In the genomic region with DNA sequence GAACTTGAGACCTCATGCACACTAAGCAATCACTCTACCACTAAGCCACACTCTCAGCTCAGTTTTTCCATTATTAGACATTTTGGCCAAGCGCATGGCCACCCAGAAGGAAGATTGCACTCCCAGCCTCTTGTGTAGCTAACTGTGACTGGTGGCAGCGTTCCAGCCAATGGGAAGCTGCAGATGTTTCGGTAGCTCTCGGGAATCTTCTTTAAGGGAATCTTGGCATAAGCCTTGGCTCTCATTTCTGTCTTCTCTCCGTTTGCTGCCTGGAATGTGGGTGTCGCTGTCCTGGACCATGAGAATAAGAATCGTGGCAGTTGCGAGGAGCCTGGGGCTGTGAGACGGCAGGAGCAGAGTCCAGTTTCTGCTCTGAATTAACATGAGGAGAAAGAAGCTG, we compare ENCODE assay signal across 12 mouse cellular contexts. TPM values are rescaled to one million over a fixed set of nuclear protein-coding genes. Genes with fewer than 3 reads are reported as not detected.
A peak's percentile ranks its signal among the peaks of the same experiment; 100 is the strongest.
DNase-seq lines count a peak whose midpoint lies in the region; ATAC-seq and TF ChIP-seq lines count a peak whose summit lies in the region.
"Had no signal": no experiment of that assay in that cellular context is flagged by ENCODE, and none has a peak within 500 bp of the region (broad histone marks: within the 10 kb centered on the region; RNA-seq: fewer than 3 reads in every experiment).

No protein-coding gene starts in this region.

- H3K9me3 ChIP-seq in heart, embryonic 12.5 days (replicated peaks) = no peaks in the 10 kb centered on the region
- no peaks in the 10 kb centered on the region for H3K9me3 ChIP-seq in midbrain, postnatal 0 days (ENCODE audit: low read length)
- no peaks in the 10 kb centered on the region for H3K9me3 ChIP-seq in midbrain, embryonic 13.5 days
- no peaks in the 10 kb centered on the region for H3K9me3 ChIP-seq in intestine, embryonic 15.5 days
- H3K9me3 ChIP-seq: heart, embryonic 15.5 days; neural tube, embryonic 13.5 days had no signal

- H3K4me2 ChIP-seq in heart, embryonic 12.5 days = no peak overlapping the region
- no peak overlapping the region for H3K4me2 ChIP-seq in midbrain, postnatal 0 days (ENCODE audit: low read depth, low read length, poor library complexity, severe bottlenecking)
- H3K4me2 ChIP-seq in midbrain, embryonic 13.5 days (replicated peaks) = no peak overlapping the region
- H3K4me2 ChIP-seq in intestine, embryonic 15.5 days (replicated peaks) = peak overlapping the region; percentile 11; the same call in 1 of the 2 replicates
- H3K4me2 ChIP-seq: heart, embryonic 15.5 days; neural tube, embryonic 13.5 days had no signal

- no peak overlapping the region for H3K4me3 ChIP-seq in heart, embryonic 12.5 days
- H3K4me3 ChIP-seq in midbrain, postnatal 0 days (ENCODE audit: low read depth, low read length) = no peak overlapping the region
- no peak overlapping the region for H3K4me3 ChIP-seq in midbrain, embryonic 13.5 days (replicated peaks)
- no peak overlapping the region for H3K4me3 ChIP-seq in intestine, embryonic 15.5 days (replicated peaks)
- H3K4me3 ChIP-seq: heart, embryonic 15.5 days; neural tube, embryonic 13.5 days had no signal

- no peaks in the 10 kb centered on the region for H3K27me3 ChIP-seq in heart, embryonic 12.5 days (replicated peaks)
- no peaks in the 10 kb centered on the region; the same call in 1 of the 2 replicates for H3K27me3 ChIP-seq in midbrain, postnatal 0 days (ENCODE audit: insufficient read depth, low read length)
- 0 out of 2 replicates have a peak, but pooled peaks cover 5% of the 10 kb centered on the region for H3K27me3 ChIP-seq in midbrain, embryonic 13.5 days
- H3K27me3 ChIP-seq in intestine, embryonic 15.5 days (replicated peaks) = no peaks in the 10 kb centered on the region
- H3K27me3 ChIP-seq: heart, embryonic 15.5 days had no signal

- H3K4me1 ChIP-seq in heart, embryonic 12.5 days (replicated peaks) = peaks cover 15% of the 10 kb centered on the region
- H3K4me1 ChIP-seq in midbrain, postnatal 0 days (ENCODE audit: insufficient read depth, low read length) = no peaks in the 10 kb centered on the region
- peaks cover under 1% of the 10 kb centered on the region; the same call in 1 of the 2 replicates for H3K4me1 ChIP-seq in midbrain, embryonic 13.5 days (replicated peaks)
- H3K4me1 ChIP-seq in intestine, embryonic 15.5 days (replicated peaks) = peaks cover 22% of the 10 kb centered on the region

- no peak overlapping the region for H3K9ac ChIP-seq in heart, embryonic 12.5 days
- H3K9ac ChIP-seq in midbrain, postnatal 0 days (replicated peaks; ENCODE audit: low read length, poor library complexity, severe bottlenecking) = no peak overlapping the region
- H3K9ac ChIP-seq in midbrain, embryonic 13.5 days (replicated peaks) = no peak overlapping the region
- no peak overlapping the region for H3K9ac ChIP-seq in intestine, embryonic 15.5 days
- H3K9ac ChIP-seq: heart, embryonic 15.5 days; neural tube, embryonic 13.5 days had no signal

- TF ChIP-seq CTCF in midbrain, postnatal 0 days (IDR thresholded peaks at IDR 0.05) = no peak

- H3K27ac ChIP-seq in heart, embryonic 12.5 days (ENCODE audit: poor library complexity, severe bottlenecking) = no peak overlapping the region
- H3K27ac ChIP-seq in midbrain, postnatal 0 days (ENCODE audit: low read depth, low read length) = no peak overlapping the region
- no peak overlapping the region for H3K27ac ChIP-seq in midbrain, embryonic 13.5 days
- peak overlapping the region; percentile 28 for H3K27ac ChIP-seq in intestine, embryonic 15.5 days
- H3K27ac ChIP-seq: heart, embryonic 15.5 days; neural tube, embryonic 13.5 days had no signal

- H3K36me3 ChIP-seq in heart, embryonic 12.5 days = no peaks in the 10 kb centered on the region
- H3K36me3 ChIP-seq in midbrain, postnatal 0 days (ENCODE audit: insufficient read depth, low read length) = no peaks in the 10 kb centered on the region
- no peaks in the 10 kb centered on the region for H3K36me3 ChIP-seq in midbrain, embryonic 13.5 days
- no peaks in the 10 kb centered on the region for H3K36me3 ChIP-seq in intestine, embryonic 15.5 days
- H3K36me3 ChIP-seq: heart, embryonic 15.5 days; neural tube, embryonic 13.5 days had no signal

- ATAC-seq in heart, embryonic 12.5 days (ENCODE audit: insufficient number of reproducible peaks, low FRiP score) = no peak
- no peak for ATAC-seq in midbrain, postnatal 0 days (ENCODE audit: low FRiP score)
- ATAC-seq in midbrain, embryonic 13.5 days = no peak
- peak; percentile 44 for ATAC-seq in intestine, embryonic 15.5 days

- DNase-seq in heart, postnatal 10 days = peak; percentile 72 to 76
- DNase-seq in midbrain, postnatal 0 days (ENCODE audit: low spot score) = peak; percentile 42
- DNase-seq in right cerebral cortex, postnatal 14 days = peak; percentile 48
- no peak for DNase-seq in adrenal gland, adult 2 months
- DNase-seq in thymus, postnatal 0 days (ENCODE audit: low spot score) = no peak
- DNase-seq: cerebellum, adult 8-10 months; thymus, postnatal 25 days had no signal

- intact Hi-C loops in heart, postnatal 10 days (cut with DNase I) = no loop called here

- 59% methylated on average over 9 of the region's 9 CpGs for WGBS in heart, embryonic 12.5 days
- 45% methylated on average over 9 of the region's 9 CpGs for WGBS in midbrain, postnatal 0 days
- 51% methylated on average over 9 of the region's 9 CpGs for WGBS in midbrain, embryonic 13.5 days
- 35% methylated on average over 9 of the region's 9 CpGs for WGBS in intestine, embryonic 15.5 days

RNA-seq across cellular contexts. Expression of gene Mdfi, which starts 28.3 kb away (rescaled TPM):
- total RNA-seq in heart, postnatal 10 days (2021) = 1 to 10 TPM; 6.4 to 8.2 TPM
- 11.1 and 11.2 TPM in 2 replicates for polyA plus RNA-seq in heart, embryonic 12.5 days (2016; fragmentation: Nextera tagmentation; extraction: Ambion mirVana)
- total RNA-seq in midbrain, postnatal 0 days (2014; rRNA removed) = 19.2 and 21.4 TPM in 2 replicates
- 1.3 and 1.6 TPM in 2 replicates for polyA plus RNA-seq in midbrain, postnatal 0 days (2015; fragmentation: Nextera tagmentation; extraction: Ambion mirVana)
- polyA plus RNA-seq in midbrain, embryonic 13.5 days (2015; fragmentation: Nextera tagmentation; extraction: Ambion mirVana) = 2.8 and 4.4 TPM in 2 replicates
- polyA plus RNA-seq in intestine, embryonic 15.5 days (2015; fragmentation: Nextera tagmentation; extraction: Ambion mirVana) = 8.3 and 9.5 TPM in 2 replicates
- 1 to 10 TPM; 1.2 to 2.1 TPM for total RNA-seq in adrenal gland, adult 2 months (2021)
- 15.8 and 24.2 TPM in 2 replicates for polyA plus RNA-seq in adrenal gland, adult 2 months (2012; rRNA removed)
- 3.5 and 3.7 TPM in 2 replicates for polyA plus RNA-seq in thymus, postnatal 0 days (2015; fragmentation: Nextera tagmentation; extraction: Ambion mirVana)

Comparison
In these comparisons a context has a peak if more than half of its experiments do, and no peak if none do; other contexts are left out.
1. DNase-seq: peak in heart, postnatal 10 days (2 of 2), midbrain, postnatal 0 days (single experiment) and right cerebral cortex, postnatal 14 days (single experiment); none in adrenal gland, adult 2 months (single experiment) and thymus, postnatal 0 days (single experiment).